Mouse (Mus musculus) embryonic fibroblast, embryonic 13.5 days (primary cell): ENCODE measurements around the gene Cyp2c70.
A peak's percentile ranks its signal among the peaks of the same experiment; 100 is the strongest.

Experiments
- CTCF ChIP-seq: IDR thresholded peaks from 2 replicates; pipeline ENCODE4 v1.5.1; 2011; ENCODE audit warnings: mild to moderate bottlenecking, control low read depth, low read length, moderate library complexity, borderline replicate concordance; ENCODE audit not compliant: insufficient read depth
- POLR2A ChIP-seq: IDR thresholded peaks from 2 replicates; pipeline ENCODE4 v1.6.1; 2011; ENCODE audit warnings: low read depth, mild to moderate bottlenecking, control low read depth, low read length, moderate library complexity

GRCm38 (mm10) chr19:40225102-40225760, 38.1 kb upstream of the Cyp2c70 start:
- TF ChIP-seq CTCF: peak; percentile 81
- TF ChIP-seq POLR2A: no peak
